Mouse (Mus musculus) lung, postnatal 4 days (tissue): ENCODE data around the gene Tas2r130.
"Not testable (repeated sequence)": the region's sequence is repeated elsewhere in the genome, so short reads cannot be mapped to it uniquely, and the experiment has no call there.

Source experiments
- DNase-seq, 2 experiments: peaks; one replicate each; pipeline ENCODE4 v3.0.0; 2021

Gene Tas2r130

DNA sequence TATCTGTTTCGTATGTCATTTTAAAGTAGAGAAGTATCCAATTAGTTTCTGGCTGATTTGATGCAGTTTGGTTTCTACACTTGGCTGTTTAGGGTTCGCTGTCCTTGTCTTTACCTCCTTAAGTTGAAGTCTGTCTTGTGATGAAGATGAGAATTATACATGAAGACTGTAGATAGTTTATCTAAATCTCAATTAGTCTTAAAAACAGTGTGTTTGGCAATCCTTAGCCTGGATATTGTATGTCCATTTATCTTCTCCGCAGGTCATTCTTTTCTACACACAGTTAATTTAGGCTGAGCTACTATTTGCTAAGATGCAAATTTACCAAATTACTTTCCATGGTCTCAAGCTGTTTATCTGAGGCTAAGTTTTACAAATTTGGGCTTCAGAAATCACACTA is at the start of gene Tas2r130:
TSS of gene Tas2r130 (minus strand) at position 101 of the 400 bp plus-strand sequence.
- no peak for DNase-seq

DNA sequence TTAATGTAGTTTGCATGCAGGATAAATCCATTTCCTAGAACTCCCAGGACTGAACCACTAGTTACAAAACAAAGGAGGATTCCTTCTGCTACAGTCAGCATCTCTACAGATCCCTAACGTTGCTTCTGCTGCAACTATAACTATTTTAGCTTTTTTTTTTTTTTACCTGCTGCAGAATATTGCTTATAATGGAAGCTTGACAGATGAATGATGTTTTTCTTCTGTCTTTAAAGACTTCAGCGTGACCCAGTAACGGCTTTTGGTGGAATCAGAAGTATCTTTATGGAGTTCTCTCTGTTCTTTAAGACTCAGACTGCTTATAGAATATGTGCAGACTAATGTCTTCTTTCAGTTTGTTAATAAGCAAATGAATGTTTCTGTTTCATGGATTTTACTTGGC is 48.1 kb upstream of the Tas2r130 start, which contains the start of gene Tas2r106:
TSS of gene Tas2r106 (minus strand) at position 101 of the 400 bp plus-strand sequence.
- DNase-seq = no peak

DNA sequence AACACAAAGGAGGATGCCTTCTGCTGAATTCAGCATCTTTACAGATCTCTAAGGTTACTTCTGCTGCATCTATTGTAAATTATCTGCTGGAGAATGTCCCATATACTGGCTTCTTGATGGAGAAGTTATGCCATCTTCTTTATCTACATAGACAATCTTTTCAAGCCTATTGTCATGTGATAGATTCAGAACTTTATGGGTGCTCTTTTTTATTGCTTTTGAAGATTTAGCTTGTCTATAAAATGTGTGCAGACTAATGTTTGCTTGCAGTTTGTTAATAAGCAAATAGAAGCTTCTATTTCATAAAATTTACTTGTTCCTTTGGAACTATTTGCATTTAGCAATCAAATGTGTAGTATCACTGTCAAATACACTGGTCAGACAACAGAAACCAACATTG is 29.3 kb upstream of the Tas2r130 start, which contains the start of gene Tas2r107:
TSS of gene Tas2r107 (minus strand) at position 101 of the 400 bp plus-strand sequence.
- DNase-seq = no peak

DNA sequence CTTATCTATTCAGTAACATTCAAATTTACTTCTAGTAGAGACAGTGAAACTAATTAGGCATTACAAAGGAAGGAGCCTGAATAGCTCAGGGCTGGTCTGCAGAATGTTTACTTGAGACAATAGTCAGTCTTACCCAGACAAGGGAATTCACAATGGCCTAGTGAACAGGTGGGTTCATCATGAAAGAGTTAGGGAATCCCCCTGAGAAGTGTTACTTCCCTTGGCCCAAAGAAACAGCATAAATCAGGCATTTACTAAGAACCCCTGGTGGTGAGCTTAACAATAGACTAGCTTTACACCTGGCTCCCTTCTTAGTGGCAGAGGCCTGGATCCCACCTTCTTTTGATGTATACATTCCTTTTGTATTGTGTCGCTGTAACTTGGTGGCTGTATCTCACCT is 20.8 kb downstream of the Tas2r130 start:
- DNase-seq = not testable (repeated sequence)

DNA sequence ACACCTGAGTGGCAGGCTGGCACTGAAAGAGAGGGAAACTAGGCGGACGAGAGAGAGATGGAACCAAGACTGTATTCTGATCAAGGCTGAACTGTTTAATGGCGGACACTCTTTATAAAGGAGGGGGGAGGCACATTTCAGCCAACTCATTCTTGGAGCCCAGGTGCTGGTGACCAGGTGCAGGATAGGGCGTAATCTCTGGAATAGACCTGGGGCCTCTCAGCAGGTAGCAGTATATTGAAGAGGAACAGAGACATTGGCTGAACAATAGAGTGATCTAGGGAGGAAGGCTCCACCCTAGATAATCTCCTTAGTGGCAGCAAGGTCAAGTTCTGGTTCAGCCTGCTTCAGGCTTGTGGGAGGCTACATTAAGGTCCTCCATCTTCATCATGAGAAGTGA is 25.9 kb downstream of the Tas2r130 start:
- DNase-seq = no peak
